Mouse (Mus musculus) liver, adult 2 months (tissue): ENCODE measurements at regions not wholly inside any gene's neighbourhood (a gene's known extent, or its start where the extent isn't known, plus 50 kb on each side); places are given as distances from the start of the nearest gene placed in this dataset.

Experiments
- DNase-seq: peaks from one replicate; pipeline ENCODE4 v3.0.0-alpha.2; 2011; ENCODE audit warnings: low read depth, low spot score; ENCODE audit errors: extremely low read depth
- H3K27ac ChIP-seq: fragments of 200-500 bp; replicated peaks from 2 replicates; pipeline ENCODE4 v1.5.1; 2012; ENCODE audit warnings: low read depth, mild to moderate bottlenecking, control low read depth, inconsistent platforms, low read length; ENCODE audit not compliant: insufficient read depth
- H3K27me3 ChIP-seq: fragments of 200-500 bp; 2 replicates; pipeline ENCODE4 v1.6.1; 2012; ENCODE audit warnings: mild to moderate bottlenecking, moderate library complexity, low read length, inconsistent platforms; ENCODE audit not compliant: control insufficient read depth, insufficient read depth
- H3K36me3 ChIP-seq: fragments of 200-500 bp; 2 replicates; pipeline ENCODE4 v1.6.1; 2012; ENCODE audit warnings: low read length, inconsistent platforms; ENCODE audit not compliant: control insufficient read depth, insufficient read depth
- H3K4me1 ChIP-seq: fragments of 200-500 bp; 2 replicates; pipeline ENCODE4 v1.6.1; 2011; ENCODE audit warnings: low read length; ENCODE audit not compliant: control insufficient read depth, insufficient read depth
- H3K4me3 ChIP-seq: fragments of 200-500 bp; 2 replicates; pipeline ENCODE4 v1.5.1; 2011; ENCODE audit warnings: low read depth, mild to moderate bottlenecking, control low read depth, low read length, moderate library complexity; ENCODE audit not compliant: insufficient read depth
- H3K79me2 ChIP-seq: fragments of 200-500 bp; 2 replicates; pipeline ENCODE4 v1.6.1; 2012; ENCODE audit warnings: inconsistent platforms, mild to moderate bottlenecking, low read length, moderate library complexity; ENCODE audit not compliant: control insufficient read depth, insufficient read depth
- H3K9ac ChIP-seq: fragments of 200-500 bp; 2 replicates; pipeline ENCODE4 v1.6.1; 2012; ENCODE audit warnings: low read depth, mild to moderate bottlenecking, control low read depth, inconsistent platforms, low read length
- CTCF ChIP-seq: fragments of 200-500 bp; IDR thresholded peaks from 2 replicates; pipeline ENCODE4 v1.5.1; 2011; ENCODE audit warnings: low read depth, low read length, control low read depth
- POLR2A ChIP-seq: fragments of 200-500 bp; IDR thresholded peaks from 2 replicates; pipeline ENCODE4 v1.6.1; 2011; ENCODE audit warnings: low read length, control low read depth; ENCODE audit not compliant: insufficient read depth; ENCODE audit errors: extremely low read depth
- WGBS: fragments of 180-500 bp; shearing (Covaris S2); methylation state at CpG from one replicate; pipeline ENCODE4 v1.1.7; 2018; 5-methylcytosine and 5-hydroxymethylcytosine counted together

- Histone ChIP-seq H3K4me1 (no peaks in the 10 kb centered on the region), H3K4me3 (no peak overlapping the region), H3K9ac (no peak overlapping the region), H3K79me2 (no peaks in the 10 kb centered on the region), H3K27me3 (no peaks in the 10 kb centered on the region), H3K36me3 (no peaks in the 10 kb centered on the region), H3K27ac (no peak overlapping the region)
- TF ChIP-seq CTCF: no peak
- TF ChIP-seq POLR2A: no peak
- DNase-seq: no peak
- 83% methylated on average over 12 of the region's 12 CpGs for WGBS
These were observed 116.8 kb upstream of the 1700021F07Rik start for GRCm38 (mm10) chr2:173405629-173406028.

- Histone ChIP-seq H3K4me1 (no peaks in the 10 kb centered on the region), H3K9ac (no peak overlapping the region), H3K36me3 (no peaks in the 10 kb centered on the region), H3K79me2 (no peaks in the 10 kb centered on the region), H3K27me3 (no peaks in the 10 kb centered on the region), H3K27ac (no peak overlapping the region), H3K4me3 (no peak overlapping the region)
- DNase-seq: no peak
- TF ChIP-seq CTCF: no peak
- TF ChIP-seq POLR2A: no peak
- WGBS: 76% methylated on average over 13 of the region's 13 CpGs
These were observed 115.9 kb upstream of the 1700021F07Rik start for GRCm38 (mm10) chr2:173406344-173407094.

GRCm38 (mm10) chr2:173407133-173407532, 115.3 kb upstream of the 1700021F07Rik start:
- WGBS: 83% methylated on average over 3 of the region's 3 CpGs
- Histone ChIP-seq H3K36me3 (no peaks in the 10 kb centered on the region), H3K27me3 (no peaks in the 10 kb centered on the region), H3K27ac (no peak overlapping the region), H3K4me3 (no peak overlapping the region), H3K4me1 (no peaks in the 10 kb centered on the region), H3K79me2 (no peaks in the 10 kb centered on the region), H3K9ac (no peak overlapping the region)
- no peak for TF ChIP-seq POLR2A
- TF ChIP-seq CTCF: no peak
- no peak for DNase-seq

- TF ChIP-seq CTCF (no peak), POLR2A (no peak)
- no peak overlapping the region for H3K4me3 ChIP-seq
- no peak overlapping the region for H3K9ac ChIP-seq
- H3K4me1 ChIP-seq: no peaks in the 10 kb centered on the region
- H3K36me3 ChIP-seq: no peaks in the 10 kb centered on the region
- no peaks in the 10 kb centered on the region for H3K79me2 ChIP-seq
- DNase-seq: no peak
- WGBS: 82% methylated on average over 5 of the region's 5 CpGs
- no peaks in the 10 kb centered on the region for H3K27me3 ChIP-seq
- no peak overlapping the region for H3K27ac ChIP-seq
These were observed 113.7 kb upstream of the 1700021F07Rik start for GRCm38 (mm10) chr2:173408681-173409081.

- Histone ChIP-seq H3K79me2 (no peaks in the 10 kb centered on the region), H3K27ac (no peak overlapping the region), H3K36me3 (no peaks in the 10 kb centered on the region), H3K27me3 (no peaks in the 10 kb centered on the region), H3K4me3 (no peak overlapping the region), H3K4me1 (no peaks in the 10 kb centered on the region), H3K9ac (no peak overlapping the region)
- no peak for TF ChIP-seq POLR2A
- TF ChIP-seq CTCF: no peak
- no peak for DNase-seq
- WGBS: 74% methylated on average over 16 of the region's 16 CpGs
These were observed 113.0 kb upstream of the 1700021F07Rik start for GRCm38 (mm10) chr2:173409433-173409832.

GRCm38 (mm10) chr2:173413906-173414656, 108.3 kb upstream of the 1700021F07Rik start:
- WGBS: 75% methylated on average over 18 of the region's 18 CpGs
- Histone ChIP-seq H3K36me3 (no peaks in the 10 kb centered on the region), H3K4me3 (no peak overlapping the region), H3K4me1 (no peaks in the 10 kb centered on the region), H3K79me2 (no peaks in the 10 kb centered on the region), H3K27ac (no peak overlapping the region), H3K27me3 (no peaks in the 10 kb centered on the region), H3K9ac (no peak overlapping the region)
- DNase-seq: no peak
- no peak for TF ChIP-seq POLR2A
- no peak for TF ChIP-seq CTCF
